Mouse (Mus musculus): ENCODE results near the gene Iqschfp. TPM values are rescaled to one million over a fixed set of nuclear protein-coding genes. Genes with fewer than 3 reads are reported as not detected.

The Iqschfp gene
- polyA plus RNA-seq, 2 experiments: 0.33 TPM; not detected in 1

DNA sequence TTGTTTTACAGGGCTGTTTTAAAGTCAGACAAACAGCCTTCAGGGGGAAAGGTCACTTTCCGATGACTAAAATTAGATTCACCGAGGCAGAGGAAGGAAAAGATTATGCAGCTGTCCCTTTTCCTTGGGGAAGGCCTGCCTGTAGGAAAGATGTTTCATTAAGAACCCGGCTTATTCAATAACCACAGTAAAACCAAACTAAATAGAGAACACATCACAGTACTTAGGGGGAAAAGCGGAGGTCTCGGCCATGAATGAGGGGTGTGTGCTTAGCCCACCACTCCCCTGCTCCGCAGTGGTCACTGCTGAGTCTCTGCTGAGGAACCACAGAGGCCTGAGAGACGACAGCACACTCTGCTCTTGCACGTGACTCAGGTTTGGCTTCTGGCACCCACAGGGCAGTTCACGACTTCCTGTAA, 694.6 kb downstream of the Iqschfp start:
- Histone ChIP-seq H3K4me3 (replicated peaks; ENCODE audit: low read length) (no peak overlapping the region), H3K4me1 (ENCODE audit: control insufficient read depth, insufficient read depth, low read length) (peaks cover 47% of the 10 kb centered on the region), H3K27ac (replicated peaks; ENCODE audit: low read depth, low read length) (no peak overlapping the region), H3K9ac (ENCODE audit: low read depth, low read length, severe bottlenecking) (peak overlapping the region; percentile 26; the same call in 1 of the 2 replicates), H3K36me3 (ENCODE audit: control insufficient read depth, insufficient read depth, low read length) (no peaks in the 10 kb centered on the region), H3K4me2 (replicated peaks; ENCODE audit: low read depth, low read length, severe bottlenecking) (no peak overlapping the region), H3K27me3 (ENCODE audit: control insufficient read depth, insufficient read depth, low read length) (no peaks in the 10 kb centered on the region), H3K9me3 (ENCODE audit: control insufficient read depth, low read length) (no peaks in the 10 kb centered on the region)
- DNase-seq (ENCODE audit: low spot score) (no peak), ATAC-seq (ENCODE audit: low FRiP score, low read depth) (no peak)
- 8% methylated on average over 9 of the region's 9 CpGs for WGBS
- TF ChIP-seq POLR2A (IDR thresholded peaks at IDR 0.05; ENCODE audit: borderline replicate concordance, extremely low read depth, insufficient read depth, insufficient read length): no peak

DNA sequence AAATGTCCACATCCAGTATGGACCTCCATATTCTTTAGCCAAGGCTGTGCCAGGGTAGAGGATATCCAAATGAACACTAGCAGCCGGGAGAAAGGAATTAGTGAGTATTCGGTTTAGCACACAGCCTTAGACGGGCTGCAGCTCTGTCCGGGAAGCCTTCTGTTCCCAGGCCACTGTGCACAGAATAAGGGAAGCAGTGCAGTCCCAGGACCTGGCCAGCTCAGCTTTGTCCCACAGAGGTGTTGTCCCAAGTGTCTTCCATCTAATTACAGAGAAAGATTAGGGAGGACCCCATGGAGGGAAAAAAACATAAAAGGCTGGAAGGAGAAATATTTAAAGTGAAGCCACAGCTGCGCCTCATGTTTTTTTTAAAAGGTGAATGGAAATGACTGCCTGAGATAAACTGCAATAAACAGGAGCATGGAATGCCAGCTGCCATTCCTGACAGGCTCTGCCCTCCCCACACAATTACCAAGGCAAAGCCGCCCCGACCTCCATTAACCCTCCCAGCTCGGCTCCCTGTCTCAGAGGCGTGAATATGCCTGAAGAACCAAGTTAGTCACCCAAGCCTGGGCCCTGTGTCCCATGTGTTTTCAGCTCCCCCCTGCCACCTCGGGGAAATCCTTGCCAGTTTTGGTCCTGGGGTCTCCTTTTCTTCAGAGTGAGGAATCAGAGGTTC, 695.7 kb downstream of the Iqschfp start:
- Histone ChIP-seq H3K4me2 (replicated peaks; ENCODE audit: low read depth, low read length, severe bottlenecking) (no peak overlapping the region), H3K9ac (ENCODE audit: low read depth, low read length, severe bottlenecking) (no peak overlapping the region), H3K27me3 (ENCODE audit: control insufficient read depth, insufficient read depth, low read length) (no peaks in the 10 kb centered on the region), H3K9me3 (ENCODE audit: control insufficient read depth, low read length) (no peaks in the 10 kb centered on the region), H3K36me3 (ENCODE audit: control insufficient read depth, insufficient read depth, low read length) (no peaks in the 10 kb centered on the region), H3K4me1 (ENCODE audit: control insufficient read depth, insufficient read depth, low read length) (peaks cover 42% of the 10 kb centered on the region), H3K27ac (replicated peaks; ENCODE audit: low read depth, low read length) (no peak overlapping the region), H3K4me3 (replicated peaks; ENCODE audit: low read length) (no peak overlapping the region)
- no peak for DNase-seq (ENCODE audit: low spot score)
- no peak for TF ChIP-seq POLR2A (IDR thresholded peaks at IDR 0.05; ENCODE audit: borderline replicate concordance, extremely low read depth, insufficient read depth, insufficient read length)
- no peak for ATAC-seq (ENCODE audit: low FRiP score, low read depth)
- 18% methylated on average over 10 of the region's 10 CpGs for WGBS

DNA sequence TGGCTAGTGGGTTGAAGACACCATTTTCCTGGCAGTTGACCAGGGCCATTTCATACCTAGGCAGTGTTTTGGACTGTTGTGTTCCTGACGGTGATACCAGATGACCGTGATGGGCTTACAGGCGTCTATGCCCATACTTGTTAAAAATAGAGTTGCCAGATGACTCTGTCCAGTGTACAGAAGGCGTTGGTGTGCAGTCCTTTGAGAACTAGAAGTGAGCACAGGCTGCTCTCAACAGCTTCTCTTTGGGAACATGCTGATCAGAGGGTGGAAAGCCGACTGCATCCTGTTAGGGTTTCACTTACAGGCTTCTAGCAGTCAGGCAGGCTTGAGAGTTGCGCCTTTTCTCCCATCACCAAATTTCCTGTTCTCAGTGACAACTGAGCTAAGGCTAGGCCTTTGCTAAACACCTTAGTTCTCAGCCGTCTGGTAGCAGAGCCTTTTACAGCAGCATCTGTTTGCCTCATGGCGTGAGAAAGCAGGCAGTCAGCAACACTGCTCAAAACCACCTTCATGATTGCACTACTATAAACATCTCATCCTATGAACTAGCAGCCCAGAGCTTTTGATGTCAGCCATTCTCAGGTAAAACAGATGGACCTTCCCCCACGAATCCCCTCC, 697.3 kb downstream of the Iqschfp start:
- no peak for ATAC-seq (ENCODE audit: low FRiP score, low read depth)
- TF ChIP-seq POLR2A (IDR thresholded peaks at IDR 0.05; ENCODE audit: borderline replicate concordance, extremely low read depth, insufficient read depth, insufficient read length): no peak
- Histone ChIP-seq H3K27ac (replicated peaks; ENCODE audit: low read depth, low read length) (no peak overlapping the region), H3K4me3 (replicated peaks; ENCODE audit: low read length) (no peak overlapping the region), H3K4me2 (replicated peaks; ENCODE audit: low read depth, low read length, severe bottlenecking) (no peak overlapping the region), H3K27me3 (ENCODE audit: control insufficient read depth, insufficient read depth, low read length) (no peaks in the 10 kb centered on the region), H3K4me1 (ENCODE audit: control insufficient read depth, insufficient read depth, low read length) (peaks cover 30% of the 10 kb centered on the region), H3K9ac (ENCODE audit: low read depth, low read length, severe bottlenecking) (no peak overlapping the region), H3K9me3 (ENCODE audit: control insufficient read depth, low read length) (no peaks in the 10 kb centered on the region), H3K36me3 (ENCODE audit: control insufficient read depth, insufficient read depth, low read length) (no peaks in the 10 kb centered on the region)
- 33% methylated on average over 9 of the region's 9 CpGs for WGBS
- no peak for DNase-seq (ENCODE audit: low spot score)

DNA sequence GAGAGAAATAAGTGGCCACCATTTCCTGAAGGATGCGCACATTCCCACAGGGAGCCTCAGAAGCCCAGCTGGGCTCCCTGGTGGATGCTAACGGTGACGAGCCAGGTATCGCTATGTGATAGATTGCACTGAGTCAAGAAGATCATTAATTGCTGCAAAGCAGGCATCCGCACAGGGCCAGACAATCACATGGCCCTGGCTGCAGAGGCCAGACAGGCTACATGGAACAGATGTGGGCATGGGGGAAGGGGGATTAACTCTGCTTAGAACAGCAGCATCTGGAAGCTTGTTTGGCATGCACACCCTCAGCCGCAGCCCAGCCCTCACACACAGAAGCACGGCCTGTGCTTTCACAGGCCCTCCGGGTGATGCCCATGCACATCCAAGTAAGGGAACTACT, 698.4 kb downstream of the Iqschfp start:
- TF ChIP-seq POLR2A (IDR thresholded peaks at IDR 0.05; ENCODE audit: borderline replicate concordance, extremely low read depth, insufficient read depth, insufficient read length): no peak
- Histone ChIP-seq H3K27me3 (ENCODE audit: control insufficient read depth, insufficient read depth, low read length) (no peaks in the 10 kb centered on the region), H3K9me3 (ENCODE audit: control insufficient read depth, low read length) (no peaks in the 10 kb centered on the region), H3K9ac (ENCODE audit: low read depth, low read length, severe bottlenecking) (no peak overlapping the region), H3K27ac (replicated peaks; ENCODE audit: low read depth, low read length) (no peak overlapping the region), H3K4me1 (ENCODE audit: control insufficient read depth, insufficient read depth, low read length) (peaks cover 32% of the 10 kb centered on the region), H3K36me3 (ENCODE audit: control insufficient read depth, insufficient read depth, low read length) (no peaks in the 10 kb centered on the region), H3K4me2 (replicated peaks; ENCODE audit: low read depth, low read length, severe bottlenecking) (no peak overlapping the region), H3K4me3 (replicated peaks; ENCODE audit: low read length) (no peak overlapping the region)
- ATAC-seq (ENCODE audit: low FRiP score, low read depth) (no peak), DNase-seq (ENCODE audit: low spot score) (peak; percentile 34)
- WGBS: 18% methylated on average over 8 of the region's 8 CpGs

DNA sequence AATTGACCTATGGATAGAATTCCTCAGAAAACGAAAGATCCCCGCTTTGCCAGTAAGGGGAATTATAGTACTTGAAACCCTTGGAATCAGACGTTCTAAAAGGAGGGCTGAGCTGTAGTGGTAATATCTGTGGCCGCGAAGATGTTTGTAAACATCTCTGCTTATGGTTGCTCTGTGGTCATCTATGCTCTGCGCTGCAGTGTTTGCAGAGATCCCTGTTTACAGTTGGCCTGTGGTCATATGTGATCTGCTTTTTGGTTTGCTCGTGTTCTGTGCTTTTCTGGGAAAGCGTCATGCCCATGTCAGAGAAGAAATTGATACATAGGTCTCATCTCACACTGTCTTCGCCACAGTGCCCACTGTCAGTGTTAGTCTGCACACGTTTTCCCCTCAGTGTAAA, 700.5 kb downstream of the Iqschfp start:
- no peak overlapping the region for H3K4me2 ChIP-seq (replicated peaks; ENCODE audit: low read depth, low read length, severe bottlenecking)
- H3K4me3 ChIP-seq (replicated peaks; ENCODE audit: low read length): no peak overlapping the region
- H3K9me3 ChIP-seq (ENCODE audit: control insufficient read depth, low read length): no peaks in the 10 kb centered on the region
- no peaks in the 10 kb centered on the region for H3K36me3 ChIP-seq (ENCODE audit: control insufficient read depth, insufficient read depth, low read length)
- no peak overlapping the region for H3K9ac ChIP-seq (ENCODE audit: low read depth, low read length, severe bottlenecking)
- no peaks in the 10 kb centered on the region for H3K27me3 ChIP-seq (ENCODE audit: control insufficient read depth, insufficient read depth, low read length)
- TF ChIP-seq POLR2A (IDR thresholded peaks at IDR 0.05; ENCODE audit: borderline replicate concordance, extremely low read depth, insufficient read depth, insufficient read length): no peak
- peaks cover 19% of the 10 kb centered on the region for H3K4me1 ChIP-seq (ENCODE audit: control insufficient read depth, insufficient read depth, low read length)
- 79% methylated on average over 10 of the region's 10 CpGs for WGBS
- no peak for DNase-seq (ENCODE audit: low spot score)
- H3K27ac ChIP-seq (replicated peaks; ENCODE audit: low read depth, low read length): no peak overlapping the region
- no peak for ATAC-seq (ENCODE audit: low FRiP score, low read depth)

Data from limb, embryonic 14.5 days (tissue).